Mouse (Mus musculus): ENCODE measurements around the gene Chrm3.

GRCm38 (mm10) chr13:10274907-10275306 lies 85.7 kb downstream of the Chrm3 start:
- no peak for TF ChIP-seq CTCF (IDR thresholded peaks at IDR 0.05; ENCODE audit: low read depth, low read length)
- no peak for TF ChIP-seq EP300 (IDR thresholded peaks at IDR 0.05; ENCODE audit: insufficient read depth, low read depth, low read length)
- no peak for TF ChIP-seq POLR2A (IDR thresholded peaks at IDR 0.05; ENCODE audit: insufficient read depth, low read length)
